In the genomic region with DNA sequence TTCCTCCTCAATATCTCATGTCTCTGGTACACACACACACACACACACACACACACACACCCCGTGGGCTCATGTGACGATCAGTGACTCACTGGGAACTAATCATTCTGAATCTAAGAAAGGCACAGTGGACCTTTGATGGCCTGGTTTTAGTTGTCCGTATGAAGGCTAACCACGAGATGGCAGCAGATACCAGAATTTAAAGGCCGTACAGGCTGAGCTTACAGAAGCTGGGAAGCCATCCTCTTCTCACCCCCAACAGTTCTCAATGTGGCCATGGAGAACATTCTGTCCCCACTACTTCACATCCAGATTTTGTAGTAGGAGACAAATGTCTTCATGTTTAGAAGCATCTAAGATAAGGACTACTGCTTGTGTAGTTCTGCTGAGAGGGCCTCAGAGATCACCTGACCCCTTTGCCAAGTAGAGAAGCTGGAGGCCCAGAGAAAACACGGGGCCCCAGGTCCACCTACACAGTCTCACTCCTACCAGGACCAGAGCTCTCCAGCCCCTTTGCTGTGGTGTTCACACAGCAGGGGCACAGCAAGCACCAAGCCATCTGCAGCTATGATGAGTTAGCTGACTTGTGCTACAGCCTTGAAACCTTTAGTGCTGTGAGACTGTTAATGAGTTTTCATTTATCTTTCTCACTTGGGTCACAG, we compare ENCODE assay signal across 8 mouse cellular contexts.
DNase-seq lines count a peak whose midpoint lies in the region; ATAC-seq and TF ChIP-seq lines count a peak whose summit lies in the region.

No protein-coding gene starts in this region.

- H3K9ac ChIP-seq in embryonic facial prominence, embryonic 14.5 days (ENCODE audit: low read depth, low read length), result no peak overlapping the region
- H3K9ac ChIP-seq in kidney, embryonic 14.5 days (ENCODE audit: low read depth, low read length), result no peak overlapping the region
- no peak overlapping the region for H3K9ac ChIP-seq in limb, embryonic 13.5 days
- H3K9ac ChIP-seq in midbrain, postnatal 0 days (replicated peaks; ENCODE audit: low read length, poor library complexity, severe bottlenecking), result no peak overlapping the region

- H3K4me2 ChIP-seq in embryonic facial prominence, embryonic 14.5 days (ENCODE audit: low read depth, low read length), result no peak overlapping the region
- no peak overlapping the region for H3K4me2 ChIP-seq in kidney, embryonic 14.5 days (replicated peaks; ENCODE audit: low read depth, low read length)
- no peak overlapping the region for H3K4me2 ChIP-seq in limb, embryonic 13.5 days (replicated peaks)
- no peak overlapping the region for H3K4me2 ChIP-seq in midbrain, postnatal 0 days (ENCODE audit: low read depth, low read length, poor library complexity, severe bottlenecking)

- WGBS in embryonic facial prominence, embryonic 14.5 days, result 26% methylated on average over 6 of the region's 6 CpGs
- WGBS in heart, embryonic 10.5 days, result 14% methylated on average over 6 of the region's 6 CpGs
- WGBS in kidney, embryonic 14.5 days, result 17% methylated on average over 6 of the region's 6 CpGs
- 20% methylated on average over 6 of the region's 6 CpGs for WGBS in limb, embryonic 13.5 days
- 16% methylated on average over 6 of the region's 6 CpGs for WGBS in midbrain, postnatal 0 days

- peak; percentile 96 for TF ChIP-seq CTCF in midbrain, postnatal 0 days (IDR thresholded peaks at IDR 0.05)

- no peaks in the 10 kb centered on the region for H3K27me3 ChIP-seq in embryonic facial prominence, embryonic 14.5 days (replicated peaks; ENCODE audit: control insufficient read depth, insufficient read depth, low read length)
- H3K27me3 ChIP-seq in heart, embryonic 10.5 days (ENCODE audit: insufficient read depth, poor library complexity, severe bottlenecking), result no peaks in the 10 kb centered on the region
- no peaks in the 10 kb centered on the region for H3K27me3 ChIP-seq in kidney, embryonic 14.5 days (ENCODE audit: control insufficient read depth, insufficient read depth, low read length)
- no peaks in the 10 kb centered on the region for H3K27me3 ChIP-seq in limb, embryonic 13.5 days
- H3K27me3 ChIP-seq in midbrain, postnatal 0 days (ENCODE audit: insufficient read depth, low read length), result no peaks in the 10 kb centered on the region

- ATAC-seq in embryonic facial prominence, embryonic 14.5 days (ENCODE audit: low read depth), result peak; percentile 85
- peak; percentile 41; the same call in 1 of the 2 replicates for ATAC-seq in kidney, embryonic 14.5 days (ENCODE audit: low FRiP score, low TSS enrichment)
- peak; percentile 82 for ATAC-seq in limb, embryonic 13.5 days (ENCODE audit: low FRiP score, low read depth)
- peak; percentile 76 for ATAC-seq in midbrain, postnatal 0 days (ENCODE audit: low FRiP score)

- no peaks in the 10 kb centered on the region for H3K9me3 ChIP-seq in embryonic facial prominence, embryonic 14.5 days (ENCODE audit: control insufficient read depth, low read length)
- H3K9me3 ChIP-seq in heart, embryonic 10.5 days, result no peaks in the 10 kb centered on the region
- no peaks in the 10 kb centered on the region for H3K9me3 ChIP-seq in kidney, embryonic 14.5 days (ENCODE audit: control insufficient read depth, low read length)
- H3K9me3 ChIP-seq in limb, embryonic 13.5 days, result no peaks in the 10 kb centered on the region
- H3K9me3 ChIP-seq in midbrain, postnatal 0 days (ENCODE audit: low read length), result no peaks in the 10 kb centered on the region

- H3K27ac ChIP-seq in embryonic facial prominence, embryonic 14.5 days (replicated peaks; ENCODE audit: low read depth, low read length), result no peak overlapping the region
- H3K27ac ChIP-seq in heart, embryonic 10.5 days, result peak overlapping the region; percentile 81
- no peak overlapping the region for H3K27ac ChIP-seq in kidney, embryonic 14.5 days (ENCODE audit: low read depth, low read length)
- no peak overlapping the region for H3K27ac ChIP-seq in limb, embryonic 13.5 days
- no peak overlapping the region for H3K27ac ChIP-seq in midbrain, postnatal 0 days (ENCODE audit: low read depth, low read length)

- peak; percentile 88 for DNase-seq in 416B (ENCODE audit: low read depth)
- peak; percentile 76 to 83 for DNase-seq in adrenal gland, postnatal 36 days
- DNase-seq in embryonic facial prominence, embryonic 14.5 days (ENCODE audit: low spot score), result peak; percentile 89
- peak; percentile 79 for DNase-seq in heart, embryonic 10.5 days (ENCODE audit: low spot score)
- DNase-seq in midbrain, postnatal 0 days (ENCODE audit: low spot score), result peak; percentile 91
- peak; percentile 15 to 62 for DNase-seq in spleen, postnatal 14 days (ENCODE audit: low spot score in 2 of 2)

- no peak overlapping the region for H3K4me3 ChIP-seq in embryonic facial prominence, embryonic 14.5 days (ENCODE audit: low read depth, low read length)
- H3K4me3 ChIP-seq in heart, embryonic 10.5 days, result no peak overlapping the region
- no peak overlapping the region for H3K4me3 ChIP-seq in kidney, embryonic 14.5 days (ENCODE audit: low read length)
- H3K4me3 ChIP-seq in limb, embryonic 13.5 days, result no peak overlapping the region
- H3K4me3 ChIP-seq in midbrain, postnatal 0 days (ENCODE audit: low read depth, low read length), result no peak overlapping the region

- peaks cover 41% of the 10 kb centered on the region for H3K36me3 ChIP-seq in embryonic facial prominence, embryonic 14.5 days (ENCODE audit: control insufficient read depth, insufficient read depth, low read length)
- H3K36me3 ChIP-seq in heart, embryonic 10.5 days, result peaks cover 57% of the 10 kb centered on the region
- H3K36me3 ChIP-seq in kidney, embryonic 14.5 days (ENCODE audit: control insufficient read depth, insufficient read depth, low read length), result peaks cover 69% of the 10 kb centered on the region
- H3K36me3 ChIP-seq in limb, embryonic 13.5 days, result peaks cover 68% of the 10 kb centered on the region
- 0 out of 2 replicates have a peak, but pooled peaks cover 12% of the 10 kb centered on the region for H3K36me3 ChIP-seq in midbrain, postnatal 0 days (ENCODE audit: insufficient read depth, low read length)

- H3K4me1 ChIP-seq in embryonic facial prominence, embryonic 14.5 days (ENCODE audit: control insufficient read depth, insufficient read depth, low read length), result no peaks in the 10 kb centered on the region
- H3K4me1 ChIP-seq in heart, embryonic 10.5 days, result peaks cover 68% of the 10 kb centered on the region
- H3K4me1 ChIP-seq in kidney, embryonic 14.5 days (ENCODE audit: control insufficient read depth, insufficient read depth, low read length), result no peaks in the 10 kb centered on the region
- no peaks in the 10 kb centered on the region for H3K4me1 ChIP-seq in limb, embryonic 13.5 days
- no peaks in the 10 kb centered on the region for H3K4me1 ChIP-seq in midbrain, postnatal 0 days (ENCODE audit: insufficient read depth, low read length)

Comparison
In these comparisons a context has a peak if more than half of its experiments do, and no peak if none do; other contexts are left out.
1. DNase-seq: peak in every context shown above with its lines; median percentile 91 in midbrain, postnatal 0 days; 89 in embryonic facial prominence, embryonic 14.5 days; 88 in 416B; 80 in adrenal gland, postnatal 36 days; 79 in heart, embryonic 10.5 days; 38 in spleen, postnatal 14 days.